Mouse (Mus musculus) naive thymus-derived CD4-positive, alpha-beta T cell, adult 2 months (primary cell): Measurements from ENCODE around the gene Ppp2r3a.
A peak's percentile ranks its signal among the peaks of the same experiment; 100 is the strongest.

Experiments used
- DNase-seq: peaks from one replicate; pipeline ENCODE4 v3.0.0-alpha.2; 2011; ENCODE audit warnings: low read depth

The Ppp2r3a gene

DNA sequence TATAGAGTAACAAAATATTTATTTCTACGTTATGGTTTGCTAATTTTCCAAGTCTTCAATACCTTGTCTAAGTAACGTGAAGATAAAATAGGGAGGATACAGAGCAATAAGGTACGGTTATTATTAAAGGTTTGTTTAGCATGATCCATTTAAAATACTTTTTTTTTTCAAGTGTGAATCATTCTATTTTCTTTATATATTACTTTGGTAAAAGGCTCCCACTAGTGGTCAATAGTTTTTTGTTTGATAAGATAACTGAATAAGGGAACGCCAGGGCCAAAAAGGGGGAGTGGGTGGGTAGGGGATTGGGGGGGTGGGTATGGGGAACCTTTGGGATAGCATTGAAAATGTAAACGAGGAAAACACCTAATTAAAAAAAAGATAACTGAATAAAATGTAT is 98.7 kb downstream of the Ppp2r3a start:
- DNase-seq, result peak; percentile 10

- DNase-seq, result no peak
Observed at GRCm38 (mm10) chr9:101143635-101144034, 108.0 kb downstream of the Ppp2r3a start.

- no peak for DNase-seq
Observed at GRCm38 (mm10) chr9:101114182-101114884, 137.3 kb downstream of the Ppp2r3a start.

GRCm38 (mm10) chr9:101113317-101113716 is 138.3 kb downstream of the Ppp2r3a start:
- DNase-seq, result no peak

- DNase-seq, result no peak
Observed at GRCm38 (mm10) chr9:101110013-101110412, 141.6 kb downstream of the Ppp2r3a start.

GRCm38 (mm10) chr9:101107386-101107785 is 144.2 kb downstream of the Ppp2r3a start:
- no peak for DNase-seq

DNA sequence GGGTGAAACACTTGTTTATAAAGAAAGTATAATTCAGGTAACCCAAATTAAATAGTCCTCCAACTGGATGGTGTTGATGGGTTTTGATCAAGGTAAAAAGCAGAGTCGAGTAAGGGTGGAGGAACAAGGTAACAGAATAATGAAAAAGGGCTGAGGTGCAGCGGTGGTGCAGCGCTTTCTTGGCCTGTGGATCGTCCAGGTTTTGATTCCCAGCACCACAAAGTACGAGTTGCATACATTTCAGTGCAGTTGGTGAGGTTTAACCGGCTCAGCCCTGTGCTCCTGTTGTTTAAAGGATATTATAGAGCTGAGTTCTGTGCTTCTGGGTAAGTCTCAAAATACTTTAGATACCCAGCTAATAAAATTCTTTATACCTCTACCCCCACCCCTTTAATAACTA is 145.9 kb downstream of the Ppp2r3a start:
- no peak for DNase-seq

DNA sequence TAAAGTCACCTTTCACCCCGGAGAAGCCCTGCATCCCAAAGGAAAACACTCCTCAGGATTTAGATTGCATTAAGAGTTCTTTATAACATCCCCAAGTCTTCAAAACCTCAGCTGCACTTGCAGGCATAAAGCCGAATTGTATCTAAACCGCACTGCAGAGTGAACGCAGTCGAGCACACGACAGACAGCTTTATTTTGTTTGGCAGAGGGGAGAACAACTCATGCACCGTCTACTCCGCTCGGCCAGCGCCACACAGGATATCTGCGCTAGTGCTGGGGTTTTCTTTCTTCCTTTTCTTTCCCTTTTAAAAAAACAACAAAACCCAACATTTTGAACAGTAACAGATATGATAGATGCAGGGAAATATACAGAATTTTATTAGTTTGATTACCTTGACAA is 146.7 kb downstream of the Ppp2r3a start:
- DNase-seq, result no peak

- no peak for DNase-seq
Observed at GRCm38 (mm10) chr9:101102288-101102687, 149.3 kb downstream of the Ppp2r3a start.

GRCm38 (mm10) chr9:101101547-101101946 is 150.0 kb downstream of the Ppp2r3a start:
- DNase-seq, result no peak

GRCm38 (mm10) chr9:101100163-101100562 is 151.4 kb downstream of the Ppp2r3a start:
- DNase-seq, result no peak

DNA sequence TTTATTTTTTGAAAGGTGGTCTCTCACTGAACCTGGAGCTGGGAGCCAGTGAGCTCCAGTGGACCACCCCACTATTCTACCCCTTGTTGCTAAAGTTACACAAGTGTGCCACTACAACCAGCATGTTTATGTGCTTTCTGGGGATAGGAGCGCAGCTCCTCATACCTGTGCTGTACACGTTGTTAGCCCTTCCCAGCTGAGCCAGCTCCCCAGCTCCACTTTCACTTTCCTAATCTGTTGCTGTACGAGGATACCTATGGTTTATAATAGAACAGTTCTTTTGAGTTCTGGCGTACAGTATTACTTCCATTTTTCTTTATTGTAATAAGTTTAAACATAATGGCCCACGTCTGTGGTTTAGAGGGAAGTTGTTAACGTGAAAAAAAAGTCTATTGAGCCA is 152.2 kb downstream of the Ppp2r3a start:
- peak; percentile 41 for DNase-seq

DNA sequence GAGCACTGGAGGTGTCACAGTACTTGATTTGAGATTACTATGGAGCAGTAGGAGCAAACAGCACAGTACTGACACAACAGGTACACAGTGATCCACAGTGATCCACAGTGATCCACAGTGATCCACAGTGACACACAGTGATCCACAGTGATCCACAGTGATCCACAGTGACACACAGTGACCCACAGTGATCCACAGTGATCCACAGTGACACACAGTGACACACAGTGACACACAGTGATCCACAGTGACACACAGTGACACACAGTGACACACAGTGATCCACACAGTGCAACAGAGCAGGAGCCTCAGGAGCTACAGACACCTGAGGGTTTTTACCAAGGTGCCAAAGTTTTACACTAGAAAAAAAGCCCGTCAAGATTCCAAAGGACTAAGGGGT is 154.1 kb downstream of the Ppp2r3a start:
- peak; percentile 41 for DNase-seq

GRCm38 (mm10) chr9:101096461-101096860 is 155.1 kb downstream of the Ppp2r3a start:
- no peak for DNase-seq

DNA sequence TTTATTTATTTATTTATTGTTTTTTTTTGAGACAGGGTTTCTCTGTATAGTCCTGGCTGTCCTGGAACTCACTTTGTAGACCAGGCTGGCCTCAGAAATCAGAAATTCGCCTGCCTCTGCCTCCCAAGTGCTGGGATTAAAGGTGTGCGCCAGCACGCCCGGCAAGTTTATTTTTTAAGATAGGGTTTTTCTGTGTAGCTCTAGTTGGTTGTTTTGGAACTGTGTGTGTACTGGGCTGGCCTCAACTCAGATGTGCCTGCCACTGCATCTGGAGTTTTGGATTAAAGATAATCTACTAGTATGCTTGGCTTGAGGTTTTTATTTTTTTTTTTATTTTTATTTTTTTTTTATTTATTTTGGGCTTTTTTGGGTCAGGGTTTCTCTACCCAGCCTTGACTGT is 156.2 kb downstream of the Ppp2r3a start:
- DNase-seq, result no peak

- peak; percentile 23 for DNase-seq
Observed at GRCm38 (mm10) chr9:101083728-101084127, 167.9 kb downstream of the Ppp2r3a start.

DNA sequence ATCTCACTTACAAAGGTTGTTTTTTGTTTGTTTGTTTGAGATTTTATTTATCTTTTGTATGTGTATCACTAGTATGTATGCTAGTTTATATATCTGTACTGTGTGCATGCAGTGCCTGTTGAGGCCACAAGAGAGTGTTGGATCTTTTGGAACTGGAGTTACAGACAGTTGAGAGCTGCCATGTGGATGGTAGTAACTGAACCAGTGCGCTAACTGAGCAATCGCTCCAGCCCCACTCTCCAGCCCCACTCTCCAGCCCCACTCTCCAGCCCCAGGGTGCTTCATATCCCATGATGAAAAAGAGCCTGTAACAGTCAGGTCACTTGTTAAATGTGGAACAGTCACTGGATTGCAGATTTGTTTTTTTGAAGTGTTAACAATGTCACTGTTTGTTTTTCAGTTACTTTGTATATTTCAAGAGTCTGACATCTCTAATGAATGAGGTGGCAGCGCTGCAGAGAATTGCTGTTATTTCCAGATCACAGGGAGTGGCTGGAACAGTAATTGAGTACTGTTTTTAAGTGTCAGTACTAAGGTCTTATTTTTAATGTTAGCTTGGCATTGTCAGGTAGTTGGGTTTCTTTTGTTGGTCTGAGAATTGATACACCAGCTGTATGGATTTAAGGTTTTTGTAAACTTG is 171.4 kb downstream of the Ppp2r3a start:
- peak; percentile 42 for DNase-seq

DNA sequence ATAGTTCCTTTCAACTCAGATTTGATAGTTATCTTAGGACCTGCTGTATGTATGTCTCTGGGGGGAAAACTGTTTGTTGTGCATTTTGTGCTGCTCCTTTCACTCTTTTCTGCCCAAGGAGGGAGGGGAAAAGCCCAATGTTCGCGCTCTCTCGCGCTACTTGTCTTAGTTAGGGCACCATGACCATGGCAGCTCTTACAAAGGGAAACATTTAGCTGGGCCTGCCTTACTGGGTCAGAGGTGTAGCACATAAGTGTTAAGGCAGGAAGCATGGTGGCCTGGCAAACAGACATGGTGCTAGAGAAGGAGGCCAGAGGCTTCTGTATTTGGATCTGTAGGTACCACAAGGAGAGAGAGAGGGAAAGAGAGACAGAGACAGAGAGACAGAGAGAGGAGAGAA is 173.0 kb downstream of the Ppp2r3a start:
- peak; percentile 49 for DNase-seq

DNA sequence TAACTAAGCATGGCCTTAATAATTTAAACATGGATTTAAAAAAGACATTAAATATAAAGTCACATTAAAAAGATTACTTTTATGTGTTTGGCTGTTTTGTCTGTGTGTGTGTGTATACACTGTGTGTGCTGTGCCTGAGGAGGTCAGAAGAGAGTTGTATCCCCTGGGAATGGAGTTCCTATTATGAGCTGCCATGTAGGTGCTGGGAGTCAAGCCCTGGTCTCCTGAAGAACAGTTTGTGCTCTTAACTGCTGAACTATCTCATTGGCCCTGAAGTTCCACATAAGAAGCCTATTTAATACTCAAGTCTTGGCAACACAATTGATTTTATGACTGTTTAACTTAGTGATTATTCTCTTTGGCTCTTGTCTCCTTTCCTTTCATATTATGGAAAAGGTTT is 174.1 kb downstream of the Ppp2r3a start:
- DNase-seq, result no peak

DNA sequence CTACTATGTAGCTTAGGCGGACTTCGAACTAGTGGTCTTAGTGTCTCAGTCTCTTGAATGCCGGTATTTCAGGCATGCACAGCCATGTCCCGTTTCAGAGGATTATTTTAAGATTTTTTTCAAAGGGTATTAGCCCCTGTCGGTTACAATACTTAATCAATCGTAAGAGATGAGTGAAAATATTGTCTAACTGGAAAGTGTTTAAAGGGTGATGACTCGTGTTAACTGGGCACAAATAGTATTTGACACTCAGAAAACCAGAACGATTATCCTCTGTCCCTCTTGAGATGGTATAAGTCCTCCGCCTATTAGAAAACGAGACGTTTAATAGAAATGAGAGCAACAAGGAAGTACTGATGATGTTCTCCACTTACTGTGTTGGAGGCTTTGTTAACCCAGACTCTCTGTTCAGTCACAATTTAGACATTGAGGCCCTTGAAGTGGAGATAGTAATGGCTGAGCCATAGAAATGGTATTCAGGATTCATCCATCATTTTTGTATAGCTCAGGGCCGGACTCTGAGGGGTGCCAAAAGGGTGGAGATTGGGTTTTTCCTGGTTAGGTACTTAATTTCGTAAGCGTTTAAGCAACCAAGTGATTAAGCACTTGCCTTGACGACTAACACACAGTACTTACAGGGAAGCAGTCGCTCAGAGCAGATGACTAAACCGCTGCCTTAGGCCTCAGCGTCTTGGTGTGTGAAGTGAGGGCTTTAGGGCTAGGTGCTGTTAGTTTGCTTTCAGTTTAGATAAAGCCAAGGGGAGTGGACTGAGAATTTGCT is 175.3 kb downstream of the Ppp2r3a start:
- DNase-seq, result peak; percentile 55

DNA sequence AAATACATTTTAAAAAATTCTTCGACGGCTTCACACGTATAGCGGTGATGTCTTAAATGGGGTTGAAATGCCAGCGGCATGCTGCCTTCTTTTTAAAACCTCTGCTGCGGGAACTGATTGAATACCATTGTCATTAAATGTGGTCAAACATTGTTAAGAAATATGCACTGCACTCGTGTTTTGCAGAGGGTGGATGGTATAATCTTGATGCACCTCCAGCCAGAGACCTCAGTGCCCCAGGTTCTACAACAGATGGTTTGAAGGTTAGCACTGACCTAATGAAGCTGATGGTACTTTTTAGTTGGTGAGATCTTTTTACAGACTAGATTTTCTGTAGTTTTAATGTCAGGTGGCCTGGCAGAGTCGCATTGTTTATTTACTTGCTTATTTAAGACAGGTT is 175.9 kb downstream of the Ppp2r3a start:
- DNase-seq, result peak; percentile 29

- peak; percentile 61 for DNase-seq
Observed at GRCm38 (mm10) chr9:101075091-101075581, 176.5 kb downstream of the Ppp2r3a start.
